Mouse (Mus musculus): ENCODE data around the gene Pds5b.

- TF ChIP-seq GATA1 (IDR thresholded peaks at IDR 0.05; ENCODE audit: low read length) (no peak), TAL1 (IDR thresholded peaks at IDR 0.05; ENCODE audit: low read length) (no peak)
Measured at GRCm38 (mm10) chr5:150673153-150673835, at the start of gene Pds5b.

All from erythroblast, embryonic 14.5 days (primary cell).